Mouse (Mus musculus) embryo, embryonic 11.5 days (tissue): ENCODE measurements around the gene Gprc5c.
"Not testable (repeated sequence)": the region's sequence is repeated elsewhere in the genome, so short reads cannot be mapped to it uniquely, and the experiment has no call there.

Experiments
- DNase-seq: peaks from one replicate; pipeline ENCODE4 v3.0.0-alpha.2; 2012; ENCODE audit warnings: low read depth, low spot score

The Gprc5c gene

GRCm38 (mm10) chr11:114907567-114907966 lies 56.6 kb downstream of the Gprc5c start:
- no peak for DNase-seq

GRCm38 (mm10) chr11:114908086-114908485 lies 57.1 kb downstream of the Gprc5c start:
- DNase-seq = no peak

GRCm38 (mm10) chr11:114909538-114909937 lies 58.6 kb downstream of the Gprc5c start:
- DNase-seq = not testable (repeated sequence)

GRCm38 (mm10) chr11:114912847-114913246 lies 61.9 kb downstream of the Gprc5c start:
- DNase-seq = peak; percentile 64

- DNase-seq = no peak
These were observed 64.0 kb downstream of the Gprc5c start for GRCm38 (mm10) chr11:114914978-114915377.

- no peak for DNase-seq
These were observed 66.2 kb downstream of the Gprc5c start for GRCm38 (mm10) chr11:114917120-114917519.
